Mouse (Mus musculus): ENCODE data around the gene Igsf9b.

GRCm38 (mm10) chr9:27339168-27339567 lies 40.2 kb downstream of the Igsf9b start:
- TF ChIP-seq CTCF (IDR thresholded peaks at IDR 0.05) (no peak), EP300 (IDR thresholded peaks at IDR 0.05) (no peak)
